Mouse (Mus musculus) hindbrain, embryonic 13.5 days (tissue): ENCODE results near the gene Tmem150b. TPM values are rescaled to one million over a fixed set of nuclear protein-coding genes. Genes with fewer than 3 reads are reported as not detected.

Source experiments
- ATAC-seq: fragments of 200-750 bp; cut with Nextera tagmentation; 2 replicates; pipeline ENCODE4 v1.8.0; 2017; ENCODE audit warnings: moderate TSS enrichment; ENCODE audit not compliant: low FRiP score
- H3K27ac ChIP-seq: fragments of 300-500 bp; sonication (generic); 2 replicates; pipeline ENCODE4 v1.5.1; 2015; ENCODE audit warnings: inconsistent platforms, mild to moderate bottlenecking, moderate library complexity
- H3K27me3 ChIP-seq: fragments of 300-500 bp; sonication (generic); 2 replicates; pipeline ENCODE4 v1.6.1; 2015; ENCODE audit warnings: mild to moderate bottlenecking, inconsistent platforms
- H3K36me3 ChIP-seq: fragments of 300-500 bp; sonication (generic); 2 replicates; pipeline ENCODE4 v1.6.1; 2015; ENCODE audit warnings: mild to moderate bottlenecking, inconsistent platforms
- H3K4me1 ChIP-seq: fragments of 300-500 bp; sonication (generic); replicated peaks from 2 replicates; pipeline ENCODE4 v1.6.1; 2015; ENCODE audit warnings: inconsistent platforms
- H3K4me2 ChIP-seq: fragments of 300-500 bp; sonication (generic); 2 replicates; pipeline ENCODE4 v1.6.1; 2015; ENCODE audit warnings: inconsistent platforms, mild to moderate bottlenecking, moderate library complexity
- H3K4me3 ChIP-seq: fragments of 300-500 bp; sonication (generic); 2 replicates; pipeline ENCODE4 v1.5.1; 2015; ENCODE audit warnings: mild to moderate bottlenecking, inconsistent platforms
- H3K9ac ChIP-seq: fragments of 300-500 bp; sonication (generic); 2 replicates; pipeline ENCODE4 v1.6.1; 2015; ENCODE audit warnings: mild to moderate bottlenecking, inconsistent platforms
- H3K9me3 ChIP-seq: fragments of 300-500 bp; sonication (generic); 2 replicates; pipeline ENCODE4 v1.6.1; 2016; ENCODE audit warnings: inconsistent platforms
- WGBS: fragments of 180-500 bp; shearing (Covaris S2); methylation state at CpG from one replicate; pipeline ENCODE4 v1.1.7; 2015; 5-methylcytosine and 5-hydroxymethylcytosine counted together
- polyA plus RNA-seq: library from polyadenylated mRNA; unstranded; fragments of >200 nt; fragmentation: Nextera tagmentation; extraction: Ambion mirVana; gene quantifications from 2 replicates; pipeline ENCODE4 v1.2.1, GENCODE M21; 2015

The Tmem150b gene
- polyA plus RNA-seq, 1 experiment from 2014 or later, result 0.12 TPM

GRCm38 (mm10) chr7:4716955-4717354 is 8.1 kb downstream of the Tmem150b start:
- no peak for ATAC-seq
- Histone ChIP-seq H3K9ac (no peak overlapping the region), H3K27me3 (no peaks in the 10 kb centered on the region), H3K4me1 (no peaks in the 10 kb centered on the region), H3K27ac (no peak overlapping the region), H3K4me3 (no peak overlapping the region), H3K4me2 (no peak overlapping the region), H3K9me3 (no peaks in the 10 kb centered on the region), H3K36me3 (peaks cover 66% of the 10 kb centered on the region)
- WGBS, result 74% methylated on average over 6 of the region's 6 CpGs

GRCm38 (mm10) chr7:4712594-4712993 is 12.5 kb downstream of the Tmem150b start:
- no peak overlapping the region for H3K4me2 ChIP-seq
- no peaks in the 10 kb centered on the region for H3K27me3 ChIP-seq
- H3K4me3 ChIP-seq, result no peak overlapping the region
- peaks cover 100% of the 10 kb centered on the region for H3K36me3 ChIP-seq
- 90% methylated on average over 3 of the region's 3 CpGs for WGBS
- no peaks in the 10 kb centered on the region for H3K4me1 ChIP-seq
- no peaks in the 10 kb centered on the region for H3K9me3 ChIP-seq
- no peak for ATAC-seq
- H3K27ac ChIP-seq, result no peak overlapping the region
- no peak overlapping the region for H3K9ac ChIP-seq

GRCm38 (mm10) chr7:4705098-4705497 is 20.0 kb downstream of the Tmem150b start:
- no peaks in the 10 kb centered on the region for H3K9me3 ChIP-seq
- no peak overlapping the region for H3K4me3 ChIP-seq
- no peak overlapping the region for H3K9ac ChIP-seq
- H3K27me3 ChIP-seq, result no peaks in the 10 kb centered on the region
- ATAC-seq, result no peak
- peaks cover 95% of the 10 kb centered on the region for H3K36me3 ChIP-seq
- no peak overlapping the region for H3K4me2 ChIP-seq
- peaks cover 7% of the 10 kb centered on the region; the same call in 1 of the 2 replicates for H3K4me1 ChIP-seq
- no peak overlapping the region for H3K27ac ChIP-seq
- WGBS, result 33% methylated on average over 18 of the region's 18 CpGs

GRCm38 (mm10) chr7:4703195-4703594 is 21.9 kb downstream of the Tmem150b start:
- Histone ChIP-seq H3K9ac (no peak overlapping the region), H3K4me2 (no peak overlapping the region), H3K9me3 (no peaks in the 10 kb centered on the region), H3K27ac (no peak overlapping the region), H3K36me3 (peaks cover 95% of the 10 kb centered on the region), H3K27me3 (no peaks in the 10 kb centered on the region), H3K4me3 (no peak overlapping the region), H3K4me1 (peaks cover 7% of the 10 kb centered on the region; the same call in 1 of the 2 replicates)
- WGBS, result 94% methylated on average over 7 of the region's 7 CpGs
- ATAC-seq, result no peak

- H3K27me3 ChIP-seq, result no peaks in the 10 kb centered on the region
- H3K36me3 ChIP-seq, result peaks cover 95% of the 10 kb centered on the region
- H3K27ac ChIP-seq, result no peak overlapping the region
- H3K4me1 ChIP-seq, result peaks cover 7% of the 10 kb centered on the region; the same call in 1 of the 2 replicates
- H3K4me2 ChIP-seq, result no peak overlapping the region
- H3K4me3 ChIP-seq, result no peak overlapping the region
- peak overlapping the region; percentile 39; the same call in 1 of the 2 replicates for H3K9ac ChIP-seq
- 35% methylated on average over 8 of the region's 8 CpGs for WGBS
- no peaks in the 10 kb centered on the region for H3K9me3 ChIP-seq
- ATAC-seq, result 0 out of 2 replicates have a peak, but pooled peaks have one; percentile 26
Observed at GRCm38 (mm10) chr7:4702334-4702733, 22.7 kb downstream of the Tmem150b start.

GRCm38 (mm10) chr7:4693004-4693403 is 32.0 kb downstream of the Tmem150b start:
- peaks cover 53% of the 10 kb centered on the region for H3K36me3 ChIP-seq
- no peak for ATAC-seq
- no peaks in the 10 kb centered on the region for H3K27me3 ChIP-seq
- no peak overlapping the region for H3K27ac ChIP-seq
- no peak overlapping the region for H3K4me3 ChIP-seq
- peaks cover 28% of the 10 kb centered on the region for H3K4me1 ChIP-seq
- H3K9me3 ChIP-seq, result no peaks in the 10 kb centered on the region
- no peak overlapping the region for H3K9ac ChIP-seq
- no peak overlapping the region for H3K4me2 ChIP-seq
- WGBS, result 79% methylated on average over 6 of the region's 6 CpGs

- no peaks in the 10 kb centered on the region for H3K9me3 ChIP-seq
- H3K4me2 ChIP-seq, result peak overlapping the region; percentile 85
- 9% methylated on average over 15 of the region's 35 CpGs for WGBS
- no peaks in the 10 kb centered on the region for H3K27me3 ChIP-seq
- ATAC-seq, result peak; percentile 79
- peaks cover 34% of the 10 kb centered on the region for H3K36me3 ChIP-seq
- peak overlapping the region; percentile 96 for H3K27ac ChIP-seq
- H3K4me1 ChIP-seq, result peaks cover 28% of the 10 kb centered on the region
- peak overlapping the region; percentile 100 for H3K9ac ChIP-seq
- H3K4me3 ChIP-seq, result peak overlapping the region; percentile 91
Observed at GRCm38 (mm10) chr7:4690951-4691653, 33.9 kb downstream of the Tmem150b start.

- ATAC-seq, result peak; percentile 88
- H3K4me1 ChIP-seq, result peaks cover 28% of the 10 kb centered on the region
- H3K36me3 ChIP-seq, result peaks cover 27% of the 10 kb centered on the region
- H3K4me2 ChIP-seq, result peak within 1 kb of the TSS; percentile 85
- no peaks in the 10 kb centered on the region for H3K9me3 ChIP-seq
- no peaks in the 10 kb centered on the region for H3K27me3 ChIP-seq
- H3K9ac ChIP-seq, result peak within 1 kb of the TSS; percentile 100
- H3K27ac ChIP-seq, result peak within 1 kb of the TSS; percentile 96
- peak within 1 kb of the TSS; percentile 91 for H3K4me3 ChIP-seq
- 0% methylated on average over 10 of the region's 18 CpGs for WGBS
Observed at GRCm38 (mm10) chr7:4690387-4690786, 34.7 kb downstream of the Tmem150b start, which contains the start of gene Brsk1. Gene Brsk1, plus strand, starts transcription at chr7:4690604.

- peak within 1 kb of the TSS; percentile 85 for H3K27ac ChIP-seq
- peak within 1 kb of the TSS; percentile 73 for H3K9ac ChIP-seq
- peaks cover 25% of the 10 kb centered on the region for H3K36me3 ChIP-seq
- H3K4me1 ChIP-seq, result peaks cover 12% of the 10 kb centered on the region
- under 1% methylated on average over 32 of the region's 32 CpGs for WGBS
- peak; percentile 98 for ATAC-seq
- H3K4me2 ChIP-seq, result peak within 1 kb of the TSS; percentile 94
- H3K4me3 ChIP-seq, result peak within 1 kb of the TSS; percentile 79
- no peaks in the 10 kb centered on the region for H3K27me3 ChIP-seq
- H3K9me3 ChIP-seq, result no peaks in the 10 kb centered on the region
Observed at GRCm38 (mm10) chr7:4684632-4685417, 40.2 kb downstream of the Tmem150b start, which contains the start of gene Hspbp1. Gene Hspbp1, minus strand, starts transcription at chr7:4685068.

GRCm38 (mm10) chr7:4684203-4684602 is 40.8 kb downstream of the Tmem150b start:
- Histone ChIP-seq H3K36me3 (peaks cover 27% of the 10 kb centered on the region), H3K4me1 (peaks cover 11% of the 10 kb centered on the region), H3K27ac (peak overlapping the region; percentile 85), H3K9me3 (no peaks in the 10 kb centered on the region), H3K27me3 (no peaks in the 10 kb centered on the region), H3K4me2 (peak overlapping the region; percentile 94), H3K4me3 (peak overlapping the region; percentile 79), H3K9ac (peak overlapping the region; percentile 73)
- 0% methylated on average over 13 of the region's 13 CpGs for WGBS
- ATAC-seq, result no peak; the same call in 1 of the 2 replicates

- Histone ChIP-seq H3K4me3 (no peak overlapping the region), H3K27me3 (no peaks in the 10 kb centered on the region), H3K9ac (no peak overlapping the region), H3K27ac (no peak overlapping the region), H3K9me3 (no peaks in the 10 kb centered on the region), H3K36me3 (peaks cover 31% of the 10 kb centered on the region), H3K4me1 (peaks cover 11% of the 10 kb centered on the region), H3K4me2 (no peak overlapping the region)
- ATAC-seq, result no peak
- WGBS, result 94% methylated on average over 5 of the region's 5 CpGs
Observed at GRCm38 (mm10) chr7:4683307-4683706, 41.7 kb downstream of the Tmem150b start.

GRCm38 (mm10) chr7:4675200-4675599 is 49.8 kb downstream of the Tmem150b start:
- ATAC-seq, result no peak
- Histone ChIP-seq H3K4me1 (no peaks in the 10 kb centered on the region), H3K9me3 (no peaks in the 10 kb centered on the region), H3K4me2 (no peak overlapping the region), H3K36me3 (peaks cover 78% of the 10 kb centered on the region), H3K4me3 (no peak overlapping the region), H3K9ac (no peak overlapping the region), H3K27me3 (no peaks in the 10 kb centered on the region), H3K27ac (no peak overlapping the region)
- WGBS, result 94% methylated on average over 7 of the region's 7 CpGs
